Mouse (Mus musculus): ENCODE measurements around the gene Dab1.

- TF ChIP-seq CTCF (IDR thresholded peaks at IDR 0.05; ENCODE audit: control insufficient read depth, insufficient read depth, low read length) = no peak
- TF ChIP-seq POLR2A (IDR thresholded peaks at IDR 0.05; ENCODE audit: borderline replicate concordance, control insufficient read depth, low read depth, low read length) = no peak
Measured at GRCm38 (mm10) chr4:104404099-104404498, 784.9 kb downstream of the Dab1 start.
